Mouse (Mus musculus): ENCODE results near the gene Banf1. TPM values are rescaled to one million over a fixed set of nuclear protein-coding genes. Genes with fewer than 3 reads are reported as not detected.

Gene Banf1
- polyA plus RNA-seq, 1 experiment from 2014 or later: 440 TPM

DNA sequence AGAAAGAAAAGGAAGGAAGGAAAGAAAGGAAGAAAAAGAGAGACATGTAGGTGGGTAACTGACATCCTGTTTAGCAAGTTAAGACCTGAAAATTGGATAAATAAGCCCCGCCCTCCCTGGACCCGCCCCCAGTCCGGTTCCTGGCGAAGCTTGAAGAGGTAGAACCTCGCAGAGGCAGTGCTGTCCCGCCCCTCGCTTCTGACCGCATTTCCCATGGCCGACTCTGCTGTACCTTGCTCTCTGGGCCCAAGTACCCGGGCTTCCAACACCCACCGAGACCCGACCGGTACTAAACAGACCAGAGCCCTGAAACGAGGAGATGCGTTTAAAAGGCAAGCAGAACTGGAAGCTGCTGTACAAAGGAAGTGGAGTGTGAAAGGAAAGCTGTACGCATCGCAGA lies 43.2 kb downstream of the Banf1 start:
- H3K4me1 ChIP-seq (ENCODE audit: control insufficient read depth, insufficient read depth, low read length): no peaks in the 10 kb centered on the region
- H3K4me3 ChIP-seq (ENCODE audit: low read depth, low read length): no peak overlapping the region
- no peaks in the 10 kb centered on the region for H3K36me3 ChIP-seq (ENCODE audit: control insufficient read depth, insufficient read depth, low read length)
- H3K27me3 ChIP-seq (ENCODE audit: control insufficient read depth, insufficient read depth, low read length): no peaks in the 10 kb centered on the region
- H3K27ac ChIP-seq (ENCODE audit: low read depth, low read length): no peak overlapping the region
- no peak overlapping the region for H3K9ac ChIP-seq (ENCODE audit: low read length)
- WGBS: 60% methylated on average over 17 of the region's 17 CpGs
- ATAC-seq (ENCODE audit: insufficient read depth, low FRiP score, low TSS enrichment) (no peak), DNase-seq (ENCODE audit: low spot score) (no peak)
- H3K4me2 ChIP-seq (ENCODE audit: low read depth): no peak overlapping the region
- H3K9me3 ChIP-seq (ENCODE audit: control insufficient read depth, low read length): no peaks in the 10 kb centered on the region

Other genes with a start within 250 kb of the Banf1 start
- gene Klc2, start 248.6 kb downstream of the Banf1 start, polyA plus RNA-seq (2014; fragmentation: Nextera tagmentation; extraction: Ambion mirVana): 40.2 and 43.5 TPM in 2 replicates
- gene Pacs1, start 94.0 kb downstream of the Banf1 start, polyA plus RNA-seq (2014; fragmentation: Nextera tagmentation; extraction: Ambion mirVana): 29.8 and 30.5 TPM in 2 replicates
- 405 and 416 TPM in 2 replicates for gene Sf3b2, start 71.7 kb downstream of the Banf1 start, polyA plus RNA-seq (2014; fragmentation: Nextera tagmentation; extraction: Ambion mirVana)
- gene Gal3st3, start 68.8 kb downstream of the Banf1 start, polyA plus RNA-seq (2014; fragmentation: Nextera tagmentation; extraction: Ambion mirVana): 16.2 and 17.8 TPM in 2 replicates
- not detected in 2 replicates for gene Catsper1, start 31.4 kb downstream of the Banf1 start, polyA plus RNA-seq (2014; fragmentation: Nextera tagmentation; extraction: Ambion mirVana)
- gene Cst6, start 17.6 kb downstream of the Banf1 start, polyA plus RNA-seq (2014; fragmentation: Nextera tagmentation; extraction: Ambion mirVana): 1.8 and 1.9 TPM in 2 replicates
- 71.5 and 77.3 TPM in 2 replicates for gene Eif1ad, start 427 bp downstream of the Banf1 start, polyA plus RNA-seq (2014; fragmentation: Nextera tagmentation; extraction: Ambion mirVana)
- 78.5 and 79.9 TPM in 2 replicates for gene Sart1, start 21.5 kb upstream of the Banf1 start, polyA plus RNA-seq (2014; fragmentation: Nextera tagmentation; extraction: Ambion mirVana)
- gene Tsga10ip, start 35.4 kb upstream of the Banf1 start, polyA plus RNA-seq (2014; fragmentation: Nextera tagmentation; extraction: Ambion mirVana): 0.31 TPM in 1 of 2 replicates, not detected in the other
- 197 and 205 TPM in 2 replicates for gene Drap1, start 57.8 kb upstream of the Banf1 start, polyA plus RNA-seq (2014; fragmentation: Nextera tagmentation; extraction: Ambion mirVana)
- 39.9 and 43.0 TPM in 2 replicates for gene AI837181, start 58.0 kb upstream of the Banf1 start, polyA plus RNA-seq (2014; fragmentation: Nextera tagmentation; extraction: Ambion mirVana)
- not detected in 2 replicates for gene Fosl1, start 80.4 kb upstream of the Banf1 start, polyA plus RNA-seq (2014; fragmentation: Nextera tagmentation; extraction: Ambion mirVana)
- gene Ccdc85b, start 90.7 kb upstream of the Banf1 start, polyA plus RNA-seq (2014; fragmentation: Nextera tagmentation; extraction: Ambion mirVana): 7.9 and 8.3 TPM in 2 replicates
- gene Fibp, start 93.4 kb upstream of the Banf1 start, polyA plus RNA-seq (2014; fragmentation: Nextera tagmentation; extraction: Ambion mirVana): 110 and 119 TPM in 2 replicates
- 1.7 and 3.6 TPM in 2 replicates for gene Ctsw, start 101.3 kb upstream of the Banf1 start, polyA plus RNA-seq (2014; fragmentation: Nextera tagmentation; extraction: Ambion mirVana)
- 55.5 and 55.6 TPM in 2 replicates for gene Efemp2, start 106.8 kb upstream of the Banf1 start, polyA plus RNA-seq (2014; fragmentation: Nextera tagmentation; extraction: Ambion mirVana)
- gene Mus81, start 121.2 kb upstream of the Banf1 start, polyA plus RNA-seq (2014; fragmentation: Nextera tagmentation; extraction: Ambion mirVana): 39.0 and 41.9 TPM in 2 replicates
- gene Cfl1, start 123.3 kb upstream of the Banf1 start, polyA plus RNA-seq (2014; fragmentation: Nextera tagmentation; extraction: Ambion mirVana): 3,817 and 3,867 TPM in 2 replicates
- gene 1700020D05Rik, start 136.6 kb upstream of the Banf1 start, polyA plus RNA-seq (2014; fragmentation: Nextera tagmentation; extraction: Ambion mirVana): 0.31 TPM in 1 of 2 replicates, not detected in the other
- 20.9 and 23.0 TPM in 2 replicates for gene Snx32, start 143.4 kb upstream of the Banf1 start, polyA plus RNA-seq (2014; fragmentation: Nextera tagmentation; extraction: Ambion mirVana)
- gene Ovol1, start 193.5 kb upstream of the Banf1 start, polyA plus RNA-seq (2014; fragmentation: Nextera tagmentation; extraction: Ambion mirVana): 0.24 and 0.32 TPM in 2 replicates
- 2.3 and 2.6 TPM in 2 replicates for gene Ap5b1, start 200.9 kb upstream of the Banf1 start, polyA plus RNA-seq (2014; fragmentation: Nextera tagmentation; extraction: Ambion mirVana)
- gene Rnaseh2c, start 234.7 kb upstream of the Banf1 start, polyA plus RNA-seq (2014; fragmentation: Nextera tagmentation; extraction: Ambion mirVana): 131 and 137 TPM in 2 replicates
- 36.3 and 36.5 TPM in 2 replicates for gene Kat5, start 243.1 kb upstream of the Banf1 start, polyA plus RNA-seq (2014; fragmentation: Nextera tagmentation; extraction: Ambion mirVana)

Data from neural tube, embryonic 11.5 days (tissue).